Mouse (Mus musculus) liver, embryonic 14.5 days (tissue): ENCODE results near the gene Zranb3.

ENCODE experiments used
- CTCF ChIP-seq: IDR thresholded peaks from 2 replicates; pipeline ENCODE4 v1.5.1; 2016; ENCODE audit warnings: antibody characterized with exemption, low read depth, control low read depth
- EP300 ChIP-seq: IDR thresholded peaks from 2 replicates; pipeline ENCODE4 v1.6.1; 2016; ENCODE audit warnings: antibody characterized with exemption, low read depth

DNA sequence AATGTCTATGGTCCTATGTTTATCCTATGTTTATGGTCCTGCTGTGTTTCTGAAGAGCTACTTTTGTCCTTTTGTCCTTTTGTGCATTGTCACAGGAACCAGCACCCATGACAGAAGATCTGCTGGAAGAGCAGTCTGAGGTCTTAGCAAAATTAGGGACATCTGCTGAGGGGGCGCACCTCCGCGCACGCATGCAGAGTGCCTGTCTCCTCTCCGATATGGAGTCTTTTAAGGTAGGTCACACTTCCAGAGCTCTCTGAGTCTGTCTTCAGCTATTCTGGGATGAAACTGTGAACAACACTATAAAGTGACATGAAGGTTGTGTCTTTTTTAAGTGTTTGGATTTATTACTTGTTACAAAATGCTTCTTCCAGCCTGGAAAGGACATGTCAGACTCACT, 168.5 kb downstream of the Zranb3 start:
- TF ChIP-seq CTCF = no peak
- no peak for TF ChIP-seq EP300
